Mouse (Mus musculus): ENCODE measurements around the gene Dll4.

Dll4 gene

DNA sequence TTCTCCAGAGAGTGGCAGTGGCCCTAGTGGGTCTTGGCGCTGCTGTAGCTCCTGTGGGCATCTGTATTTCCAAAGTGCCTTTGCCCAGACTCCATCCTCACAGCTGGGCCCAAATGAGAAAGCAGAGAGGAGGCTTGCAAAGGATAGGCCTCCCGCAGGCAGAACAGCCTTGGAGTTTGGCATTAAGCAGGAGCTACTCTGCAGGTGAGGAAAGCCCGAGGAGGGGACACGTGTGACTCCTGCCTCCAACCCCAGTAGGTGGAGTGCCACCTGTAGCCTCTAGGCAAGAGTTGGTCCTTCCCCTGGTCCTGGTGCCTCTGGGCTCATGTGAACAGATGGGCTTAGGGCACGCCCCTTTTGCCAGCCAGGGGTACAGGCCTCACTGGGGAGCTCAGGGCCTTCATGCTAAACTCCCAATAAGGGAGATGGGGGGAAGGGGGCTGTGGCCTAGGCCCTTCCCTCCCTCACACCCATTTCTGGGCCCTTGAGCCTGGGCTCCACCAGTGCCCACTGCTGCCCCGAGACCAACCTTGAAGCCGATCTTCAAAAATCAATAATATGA, 9.5 kb downstream of the Dll4 start:
- DNase-seq (ENCODE audit: low spot score) = no peak

- DNase-seq (ENCODE audit: low spot score) = no peak
These were observed 10.0 kb downstream of the Dll4 start for GRCm38 (mm10) chr2:119335535-119335934.

DNA sequence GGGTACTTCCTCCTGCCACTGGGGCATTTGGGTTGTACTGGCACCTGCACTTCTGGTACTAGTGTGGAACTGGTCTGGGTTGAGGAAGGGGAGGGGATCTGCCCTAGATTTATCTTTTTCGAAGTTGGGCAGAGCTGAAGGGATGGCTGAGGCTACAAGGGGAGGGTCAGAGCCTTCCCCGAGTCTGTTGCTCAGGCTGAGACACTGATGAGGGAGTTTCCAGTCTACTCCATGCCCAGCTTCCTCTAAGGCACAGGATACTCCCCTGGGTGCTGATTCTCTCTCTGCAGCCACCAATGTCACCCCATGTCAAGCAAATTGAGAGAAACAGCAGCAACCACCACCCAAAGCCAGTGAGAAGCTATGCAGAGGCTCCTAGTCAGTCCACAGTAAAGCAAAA, 10.4 kb downstream of the Dll4 start:
- no peak for DNase-seq (ENCODE audit: low spot score)

DNA sequence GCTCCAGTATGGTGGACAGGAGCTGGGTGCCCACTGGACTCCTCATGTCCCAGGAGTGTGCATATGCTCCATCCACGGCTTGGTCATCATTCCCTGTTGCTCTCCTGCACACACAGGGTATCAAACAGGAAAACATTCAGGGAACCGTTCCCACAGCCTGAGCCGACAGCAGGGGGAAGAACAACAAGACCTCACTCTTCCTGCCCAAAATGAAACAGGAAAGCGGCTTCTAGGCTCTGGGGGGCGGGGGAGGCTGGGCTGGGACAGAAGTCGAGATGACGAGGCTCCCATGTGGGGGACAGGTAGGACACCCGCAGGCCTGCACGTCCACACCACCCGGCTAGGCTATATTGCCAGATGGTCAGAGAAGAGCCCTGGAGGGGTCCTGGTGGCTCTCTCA, 10.9 kb downstream of the Dll4 start:
- DNase-seq (ENCODE audit: low spot score) = no peak

DNA sequence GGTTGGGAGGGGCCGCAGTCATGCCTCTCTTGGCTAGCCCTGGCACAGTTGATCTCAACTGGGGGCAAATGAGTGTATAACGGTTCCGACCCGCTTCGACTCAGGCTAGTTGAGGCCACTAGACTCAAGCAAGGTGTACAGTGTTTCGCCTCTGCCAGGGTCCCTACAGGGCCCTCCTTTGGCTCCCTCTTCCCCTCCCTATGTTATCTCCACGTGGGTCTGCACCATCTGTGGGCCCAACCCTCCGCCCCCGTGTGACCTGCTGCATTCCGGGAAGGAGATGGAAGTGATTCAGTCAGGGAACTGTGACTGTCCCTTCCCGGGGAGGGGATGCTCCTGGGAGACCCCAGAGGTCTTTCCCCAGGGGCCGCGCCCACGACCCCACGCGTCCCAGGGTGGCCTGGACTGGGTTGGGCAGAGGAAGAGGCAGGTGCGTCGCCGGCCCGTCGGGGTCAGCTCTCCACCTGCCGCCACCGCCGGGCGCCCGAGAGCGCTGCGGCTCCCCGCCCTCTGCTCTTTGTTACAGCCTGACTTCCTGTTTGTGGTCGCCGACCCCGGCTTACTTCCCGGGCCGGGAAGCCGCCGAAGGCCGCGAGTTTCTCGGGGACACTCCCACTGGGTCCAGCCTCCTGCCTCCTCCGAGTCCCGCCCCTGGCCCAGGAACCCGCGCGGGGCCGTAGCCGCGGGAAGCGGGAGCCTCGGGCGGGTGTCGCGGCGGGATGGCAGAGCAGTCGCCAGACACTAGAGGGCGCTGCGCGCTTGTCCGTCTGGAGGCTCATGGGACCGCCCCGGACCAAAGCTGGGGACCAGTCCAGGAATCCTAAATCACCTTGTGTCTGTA, 12.1 kb downstream of the Dll4 start:
- peak; percentile 93 for DNase-seq (ENCODE audit: low spot score)

DNA sequence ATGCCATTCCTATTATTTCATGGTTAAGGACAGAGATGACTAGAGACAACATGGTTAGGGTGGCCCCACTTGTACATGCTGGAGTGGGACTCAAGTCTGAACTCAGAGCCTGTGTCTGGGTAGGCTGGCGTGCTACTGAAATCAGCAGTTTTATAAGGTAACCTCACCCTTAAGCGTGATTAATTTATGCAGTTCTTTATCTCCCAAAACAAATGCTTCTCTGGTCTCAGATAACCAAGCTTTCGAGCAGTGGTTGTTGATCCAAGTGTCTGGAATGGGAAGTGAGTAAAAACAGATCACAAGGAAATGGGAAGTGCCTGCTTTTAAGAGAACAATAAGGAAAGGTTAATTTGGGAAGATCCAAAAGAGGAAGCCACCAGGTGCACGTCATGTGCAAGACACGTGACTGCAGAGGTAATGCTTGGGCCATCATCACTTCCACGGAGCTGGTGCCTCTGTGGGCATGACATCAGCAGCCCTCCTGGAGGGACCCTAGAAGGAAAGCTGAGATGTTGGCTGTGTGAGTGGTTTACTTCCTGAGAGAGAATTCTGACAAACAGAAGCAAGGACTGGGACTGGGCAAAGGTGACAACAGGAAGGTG, 19.1 kb downstream of the Dll4 start:
- no peak for DNase-seq (ENCODE audit: low spot score)

DNA sequence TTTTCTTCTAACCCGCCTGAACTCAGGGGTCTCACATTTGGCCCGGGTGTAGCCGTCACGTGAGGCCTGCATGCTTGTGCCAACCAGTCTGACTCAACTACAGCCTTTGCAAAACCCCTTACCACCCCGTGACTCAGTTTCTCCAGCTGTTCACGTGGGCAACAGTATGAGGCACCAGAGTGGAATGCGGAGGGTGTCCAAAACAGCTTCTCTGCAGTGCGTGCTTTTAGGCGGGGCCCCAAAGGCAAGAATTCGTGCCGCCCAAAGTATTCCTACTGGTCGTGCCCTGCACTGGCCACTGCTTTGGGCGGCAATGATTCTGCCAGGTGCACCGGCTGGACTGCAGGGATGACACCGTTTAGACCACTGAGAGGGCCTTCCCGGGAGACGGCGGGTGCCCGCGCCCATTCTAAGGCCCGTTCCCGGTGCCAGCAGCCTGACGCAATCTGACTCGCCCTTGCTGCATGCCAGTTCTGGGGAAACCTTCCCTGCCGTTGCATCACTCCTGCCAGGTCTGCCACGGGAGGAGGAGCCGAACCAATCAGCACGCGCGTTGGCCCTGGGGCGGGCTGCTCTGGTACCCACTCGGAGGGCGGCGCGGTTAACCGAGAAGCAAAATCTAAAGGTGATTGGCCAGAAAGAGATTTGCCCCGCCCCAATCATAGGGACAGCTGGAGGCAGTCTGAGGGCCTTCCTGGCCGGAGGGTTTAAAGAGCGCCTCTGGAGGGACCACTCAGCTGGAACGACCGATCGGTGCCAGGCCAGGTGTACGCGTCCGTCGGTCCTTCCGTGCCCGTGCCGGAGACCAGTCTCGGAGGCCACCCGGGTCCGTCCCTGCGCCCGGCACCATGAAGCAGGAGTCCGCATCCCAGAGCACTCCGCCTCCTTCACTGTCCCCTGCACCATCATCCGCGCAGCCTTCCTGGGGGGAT, 25.2 kb downstream of the Dll4 start, which contains the start of gene Chac1:
Gene Chac1 (plus strand): TSS at position 675 of the 932 bp plus-strand sequence.
- peak; percentile 93 for DNase-seq (ENCODE audit: low spot score)

DNA sequence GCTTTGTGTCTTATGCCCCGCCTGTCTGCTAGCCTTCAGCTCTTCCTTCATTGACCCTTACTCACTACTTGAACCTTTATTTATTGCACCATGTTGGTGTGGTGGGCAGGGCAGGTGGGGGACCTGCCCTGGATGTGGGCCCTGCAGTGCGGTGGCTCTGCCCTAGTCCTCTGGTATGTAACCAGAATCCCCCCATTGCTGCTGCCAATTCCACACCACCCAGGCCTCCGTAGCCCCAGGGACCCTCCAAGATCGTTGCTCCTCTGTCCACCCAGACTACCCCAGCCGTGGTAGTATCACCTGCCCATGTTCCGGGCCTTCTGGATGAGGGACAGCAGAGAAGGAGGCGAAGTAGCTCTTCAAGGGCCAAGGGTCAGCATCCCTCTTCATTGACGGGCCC, 28.1 kb downstream of the Dll4 start:
- DNase-seq (ENCODE audit: low spot score) = no peak

DNA sequence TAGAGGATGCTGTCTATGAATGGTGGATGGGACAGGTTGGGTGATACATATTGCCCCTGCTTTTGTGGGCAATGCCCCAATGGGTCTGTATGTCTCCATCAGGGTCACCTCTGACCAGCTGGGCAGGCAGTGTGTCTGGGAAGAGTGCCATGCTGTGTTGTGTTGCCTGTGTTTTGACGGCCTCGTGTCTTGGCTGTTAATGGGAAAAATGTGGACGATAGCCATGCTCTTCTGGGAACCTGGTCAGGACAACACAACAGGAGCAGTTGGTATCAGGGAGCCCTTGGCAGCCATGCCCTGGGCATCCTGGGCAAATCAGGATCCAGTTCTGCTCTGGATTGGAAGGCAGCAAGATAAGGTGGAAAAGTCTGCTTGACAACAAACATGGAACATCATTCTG, 29.5 kb downstream of the Dll4 start:
- DNase-seq (ENCODE audit: low spot score) = no peak

DNA sequence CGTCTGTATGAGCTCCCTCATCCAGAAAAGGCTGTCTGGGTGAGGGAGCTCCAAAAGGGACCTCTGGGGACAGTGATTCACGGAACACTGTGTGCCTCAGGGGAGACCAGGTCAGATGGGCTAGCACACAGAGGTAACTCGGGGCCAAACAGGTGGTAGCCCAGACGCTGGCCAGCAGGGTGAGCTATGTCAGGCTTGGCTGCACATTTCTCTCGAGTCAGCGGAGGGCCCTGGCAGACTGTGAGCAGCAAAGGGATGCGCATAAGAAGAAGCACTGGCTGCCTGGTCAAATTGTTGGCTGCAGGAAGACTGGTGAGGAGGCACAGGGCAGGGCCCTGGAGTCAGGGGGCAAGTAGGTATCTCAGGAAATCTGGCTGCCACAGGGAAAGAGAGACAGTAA, 30.1 kb downstream of the Dll4 start:
- DNase-seq (ENCODE audit: low spot score) = no peak

DNA sequence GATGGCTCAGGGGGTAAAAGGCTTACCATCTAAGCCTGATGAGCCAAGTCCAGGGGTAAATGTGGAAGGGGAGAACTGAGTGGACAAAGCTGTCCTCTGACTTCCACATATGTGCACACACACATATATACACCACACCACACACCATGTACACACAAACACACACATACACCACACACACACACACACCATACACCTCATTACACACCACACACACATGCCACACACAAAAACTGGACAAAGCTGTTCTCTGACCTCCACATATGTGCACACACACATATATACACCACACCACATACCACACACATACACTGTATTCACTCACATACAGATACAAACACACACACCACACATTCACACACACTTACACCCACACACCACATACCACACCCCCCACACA, 30.7 kb downstream of the Dll4 start:
- DNase-seq (ENCODE audit: low spot score) = no peak

GRCm38 (mm10) chr2:119356805-119357204, 31.2 kb downstream of the Dll4 start:
- no peak for DNase-seq (ENCODE audit: low spot score)

GRCm38 (mm10) chr2:119358249-119358648, 32.7 kb downstream of the Dll4 start:
- DNase-seq (ENCODE audit: low spot score) = no peak

DNA sequence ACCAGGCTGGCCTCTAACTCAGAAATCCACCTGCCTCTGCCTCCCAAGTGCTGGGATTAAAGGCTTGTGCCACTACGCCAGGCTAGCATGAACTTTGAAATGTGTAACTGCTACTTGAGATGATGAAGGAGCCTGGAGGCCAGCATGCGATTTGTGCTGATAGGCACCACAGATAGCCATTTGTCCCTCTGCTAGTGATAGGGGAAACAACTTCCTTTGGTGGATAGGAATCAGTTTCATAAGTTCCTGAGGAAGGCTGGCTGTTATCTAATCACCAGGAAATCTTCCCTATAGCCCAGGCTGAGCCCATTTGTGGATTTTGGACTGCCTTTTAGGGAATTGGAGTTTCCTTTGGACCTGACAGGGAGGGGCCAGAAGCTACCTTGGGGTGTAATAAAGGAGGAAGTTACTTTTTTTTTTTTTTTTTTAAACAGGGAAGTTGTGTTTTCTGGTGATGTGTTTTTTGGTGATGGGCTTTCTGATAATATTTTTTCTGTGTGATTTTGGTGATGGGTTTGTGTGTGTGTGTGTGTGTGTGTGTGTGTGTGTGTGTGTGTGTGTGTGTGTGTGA, 34.2 kb downstream of the Dll4 start:
- no peak for DNase-seq (ENCODE audit: low spot score)

GRCm38 (mm10) chr2:119364969-119365368, 39.4 kb downstream of the Dll4 start:
- DNase-seq (ENCODE audit: low spot score) = no peak

GRCm38 (mm10) chr2:119367346-119367745, 41.8 kb downstream of the Dll4 start:
- no peak for DNase-seq (ENCODE audit: low spot score)

DNA sequence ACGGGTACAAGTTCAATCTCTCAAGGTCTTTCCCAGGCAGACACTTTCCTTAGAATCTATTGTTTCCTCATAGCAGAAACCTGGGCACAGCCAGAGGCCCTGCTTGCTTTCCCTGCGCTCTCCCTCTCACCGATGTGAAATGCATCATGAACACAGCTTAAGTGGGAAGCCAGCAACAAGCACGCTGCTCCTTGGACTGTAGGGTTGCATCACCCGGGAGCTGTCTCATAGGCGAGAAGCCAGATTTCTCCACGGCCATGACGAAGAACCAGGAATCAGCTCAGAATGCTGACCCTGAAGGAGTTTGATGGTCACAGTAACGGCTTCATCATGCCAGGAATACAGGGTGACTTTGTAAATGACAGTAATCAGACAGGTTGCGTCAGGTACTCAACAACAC, 44.5 kb downstream of the Dll4 start:
- DNase-seq (ENCODE audit: low spot score) = no peak

DNA sequence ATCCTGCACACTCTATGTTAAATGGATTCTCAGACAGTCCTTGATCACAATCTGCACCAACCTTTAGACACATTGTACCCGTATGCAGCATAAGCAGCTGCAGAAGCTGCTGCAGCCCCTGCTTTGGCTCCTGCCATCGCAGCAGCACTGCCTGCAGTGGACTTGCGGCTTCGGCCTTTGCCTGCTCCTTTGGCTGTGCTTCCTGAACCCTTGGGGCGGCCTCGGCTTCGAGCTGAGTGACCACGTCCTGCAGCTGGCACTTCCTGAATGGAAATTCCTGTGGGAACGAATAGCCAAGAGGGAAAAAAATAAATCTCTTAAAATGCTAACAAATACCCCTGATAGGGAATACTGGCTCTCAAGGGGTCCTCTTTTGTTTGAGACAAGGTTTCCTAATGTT, 51.7 kb downstream of the Dll4 start:
- DNase-seq (ENCODE audit: low spot score) = peak; percentile 34

- DNase-seq (ENCODE audit: low spot score) = no peak
These were observed 52.2 kb downstream of the Dll4 start for GRCm38 (mm10) chr2:119377826-119378225.

- DNase-seq (ENCODE audit: low spot score) = no peak
These were observed 53.9 kb downstream of the Dll4 start for GRCm38 (mm10) chr2:119379455-119379854.

All from lung, postnatal 25 days (tissue).